Mouse (Mus musculus) kidney, postnatal 0 days (tissue): ENCODE measurements around the gene Trpv6. TPM values are rescaled to one million over a fixed set of nuclear protein-coding genes. Genes with fewer than 3 reads are reported as not detected.

Experiments used
- ATAC-seq: fragments of 200-750 bp; cut with Nextera tagmentation; replicated peaks from 2 replicates; pipeline ENCODE4 v1.8.0; 2017; ENCODE audit warnings: low read depth, moderate number of reproducible peaks, moderate TSS enrichment, moderate library complexity; ENCODE audit not compliant: low FRiP score
- DNase-seq: peaks from one replicate; pipeline ENCODE4 v3.0.0-alpha.2; 2016; ENCODE audit warnings: low spot score
- H3K27ac ChIP-seq: fragments of 300-500 bp; sonication (generic); 2 replicates; pipeline ENCODE4 v1.5.1; 2014; ENCODE audit warnings: mild to moderate bottlenecking
- H3K27me3 ChIP-seq: fragments of 300-500 bp; sonication (generic); 2 replicates; pipeline ENCODE4 v1.6.1; 2014; ENCODE audit warnings: low read length, mixed read lengths; ENCODE audit not compliant: insufficient read depth
- H3K36me3 ChIP-seq: fragments of 300-500 bp; sonication (generic); 2 replicates; pipeline ENCODE4 v1.6.1; 2014; ENCODE audit warnings: low read length, mixed read lengths; ENCODE audit not compliant: insufficient read depth
- H3K4me1 ChIP-seq: fragments of 300-500 bp; sonication (generic); replicated peaks from 2 replicates; pipeline ENCODE4 v1.6.1; 2014; ENCODE audit warnings: antibody characterized with exemption, low read length, mixed read lengths; ENCODE audit not compliant: insufficient read depth
- H3K4me2 ChIP-seq: fragments of 300-500 bp; sonication (generic); 2 replicates; pipeline ENCODE4 v1.6.1; 2014; ENCODE audit warnings: mild to moderate bottlenecking, low read length, moderate library complexity, mixed read lengths
- H3K4me3 ChIP-seq: fragments of 300-500 bp; sonication (generic); replicated peaks from 2 replicates; pipeline ENCODE4 v1.5.1; 2014; ENCODE audit warnings: low read depth, low read length
- H3K9ac ChIP-seq: fragments of 300-500 bp; sonication (generic); 2 replicates; pipeline ENCODE4 v1.6.1; 2014; ENCODE audit warnings: low read depth, low read length
- H3K9me3 ChIP-seq: fragments of 300-500 bp; sonication (generic); replicated peaks from 2 replicates; pipeline ENCODE4 v1.6.1; 2016; ENCODE audit warnings: low read length, inconsistent platforms, mixed read lengths
- CTCF ChIP-seq: IDR thresholded peaks from 2 replicates; pipeline ENCODE4 v1.5.1; 2016; ENCODE audit warnings: antibody characterized with exemption, low read depth, mild to moderate bottlenecking, moderate library complexity
- WGBS: fragments of 180-500 bp; shearing (Covaris S2); extraction: QIAGEN DNeasy Blood & Tissue Kit; methylation state at CpG from one replicate; pipeline ENCODE4 v1.1.7; 2014; 5-methylcytosine and 5-hydroxymethylcytosine counted together
- polyA plus RNA-seq: library from polyadenylated mRNA; unstranded; fragments of >200 nt; fragmentation: Nextera tagmentation; extraction: Ambion mirVana; gene quantifications from 2 replicates; pipeline ENCODE4 v1.2.1, GENCODE M21; 2015

The Trpv6 gene
- polyA plus RNA-seq, 1 experiment from 2014 or later: 5.8 TPM

GRCm38 (mm10) chr6:41631549-41631948 is 4.7 kb downstream of the Trpv6 start:
- WGBS: 70% methylated on average over 4 of the region's 4 CpGs
- Histone ChIP-seq H3K4me3 (no peak overlapping the region), H3K27me3 (no peaks in the 10 kb centered on the region), H3K36me3 (no peaks in the 10 kb centered on the region), H3K4me1 (no peaks in the 10 kb centered on the region), H3K4me2 (no peak overlapping the region), H3K9me3 (no peaks in the 10 kb centered on the region), H3K27ac (no peak overlapping the region), H3K9ac (no peak overlapping the region)
- no peak for TF ChIP-seq CTCF
- DNase-seq (no peak), ATAC-seq (no peak)

GRCm38 (mm10) chr6:41630791-41631190 is 5.4 kb downstream of the Trpv6 start:
- TF ChIP-seq CTCF: peak; percentile 56
- no peak overlapping the region for H3K4me3 ChIP-seq
- 71% methylated on average over 2 of the region's 2 CpGs for WGBS
- H3K27me3 ChIP-seq: no peaks in the 10 kb centered on the region
- DNase-seq (peak; percentile 27), ATAC-seq (no peak)
- H3K4me1 ChIP-seq: no peaks in the 10 kb centered on the region
- no peaks in the 10 kb centered on the region for H3K9me3 ChIP-seq
- no peak overlapping the region for H3K27ac ChIP-seq
- H3K36me3 ChIP-seq: no peaks in the 10 kb centered on the region
- no peak overlapping the region for H3K9ac ChIP-seq
- H3K4me2 ChIP-seq: no peak overlapping the region

GRCm38 (mm10) chr6:41628180-41628579 is 8.0 kb downstream of the Trpv6 start:
- H3K27ac ChIP-seq: no peak overlapping the region
- no peaks in the 10 kb centered on the region for H3K27me3 ChIP-seq
- H3K9ac ChIP-seq: no peak overlapping the region
- H3K4me2 ChIP-seq: no peak overlapping the region
- no peak for ATAC-seq
- no peaks in the 10 kb centered on the region for H3K9me3 ChIP-seq
- no peaks in the 10 kb centered on the region for H3K4me1 ChIP-seq
- no peak for DNase-seq
- TF ChIP-seq CTCF: no peak
- WGBS: 63% methylated on average over 1 of the region's 1 CpGs
- H3K36me3 ChIP-seq: no peaks in the 10 kb centered on the region
- no peak overlapping the region for H3K4me3 ChIP-seq

DNA sequence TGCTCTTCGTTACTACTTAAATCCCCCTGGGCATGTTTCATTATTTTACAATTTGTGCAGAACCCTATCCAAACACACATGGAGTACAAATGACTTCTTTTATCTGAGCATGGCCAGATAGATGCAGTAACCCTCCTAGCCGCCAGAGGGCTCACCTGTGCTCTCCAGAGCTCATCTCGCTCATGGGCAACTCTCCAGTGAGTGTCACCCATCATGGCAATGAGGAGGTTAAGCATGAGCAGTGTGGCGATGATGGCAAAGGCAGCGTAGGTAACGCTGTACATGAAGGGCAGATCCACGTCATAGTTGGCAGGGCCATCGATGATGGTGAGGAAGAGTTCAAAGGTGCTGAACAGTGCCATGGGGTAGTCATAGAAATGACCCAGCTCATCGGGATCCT is 13.5 kb downstream of the Trpv6 start:
- H3K27me3 ChIP-seq: no peaks in the 10 kb centered on the region
- 71% methylated on average over 9 of the region's 9 CpGs for WGBS
- H3K36me3 ChIP-seq: no peaks in the 10 kb centered on the region
- no peaks in the 10 kb centered on the region for H3K9me3 ChIP-seq
- DNase-seq (no peak), ATAC-seq (no peak)
- no peak overlapping the region for H3K27ac ChIP-seq
- peak; percentile 52; the same call in 1 of the 2 replicates for TF ChIP-seq CTCF
- H3K9ac ChIP-seq: no peak overlapping the region
- no peak overlapping the region for H3K4me2 ChIP-seq
- H3K4me3 ChIP-seq: no peak overlapping the region
- H3K4me1 ChIP-seq: no peaks in the 10 kb centered on the region

- no peak overlapping the region for H3K4me2 ChIP-seq
- no peaks in the 10 kb centered on the region for H3K27me3 ChIP-seq
- ATAC-seq (no peak), DNase-seq (no peak)
- WGBS: 89% methylated on average over 12 of the region's 12 CpGs
- H3K9ac ChIP-seq: no peak overlapping the region
- H3K9me3 ChIP-seq: no peaks in the 10 kb centered on the region
- no peak overlapping the region for H3K4me3 ChIP-seq
- no peaks in the 10 kb centered on the region for H3K4me1 ChIP-seq
- no peaks in the 10 kb centered on the region for H3K36me3 ChIP-seq
- no peak for TF ChIP-seq CTCF
- H3K27ac ChIP-seq: no peak overlapping the region
Measured at GRCm38 (mm10) chr6:41621241-41621990, 14.8 kb downstream of the Trpv6 start.

DNA sequence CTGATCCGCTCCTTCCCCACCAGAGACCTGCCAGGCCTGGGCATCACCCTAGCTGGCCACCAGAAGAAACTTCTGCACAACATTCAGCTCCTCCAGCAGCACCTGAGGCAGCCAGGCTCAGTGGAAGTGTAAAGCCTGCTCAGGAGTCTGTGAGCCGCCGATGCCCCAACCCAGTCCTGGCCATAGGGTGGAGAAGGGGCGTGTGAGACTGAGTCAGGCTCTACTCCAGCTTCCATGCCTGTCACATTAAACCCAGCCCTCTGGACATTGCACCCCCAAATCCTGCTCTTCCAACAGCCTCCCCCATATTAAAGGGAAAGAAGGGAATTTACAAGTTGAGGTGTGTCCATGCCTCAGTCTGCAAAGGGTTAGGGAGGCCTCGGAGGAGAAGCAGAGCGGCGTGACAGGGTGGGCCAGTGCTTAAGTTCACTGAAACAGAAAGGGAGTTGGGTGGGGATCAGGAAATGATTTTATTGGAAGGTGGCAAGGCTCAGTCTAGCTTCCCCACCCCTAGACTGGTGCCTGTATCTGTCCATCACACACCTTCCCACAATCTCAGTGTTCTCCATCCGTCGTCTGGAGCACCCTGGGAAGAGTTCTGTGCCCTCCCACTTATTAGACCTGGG is 15.9 kb downstream of the Trpv6 start:
- no peak overlapping the region for H3K4me3 ChIP-seq
- H3K36me3 ChIP-seq: no peaks in the 10 kb centered on the region
- ATAC-seq (no peak), DNase-seq (no peak)
- no peak overlapping the region for H3K9ac ChIP-seq
- no peaks in the 10 kb centered on the region for H3K9me3 ChIP-seq
- H3K4me1 ChIP-seq: no peaks in the 10 kb centered on the region
- H3K27ac ChIP-seq: no peak overlapping the region
- TF ChIP-seq CTCF: no peak
- 77% methylated on average over 9 of the region's 9 CpGs for WGBS
- no peak overlapping the region for H3K4me2 ChIP-seq
- H3K27me3 ChIP-seq: no peaks in the 10 kb centered on the region
